Mouse (Mus musculus): ENCODE results near the gene Gm14403. TPM values are rescaled to one million over a fixed set of nuclear protein-coding genes. Genes with fewer than 3 reads are reported as not detected.
"Not testable (repeated sequence)": the region's sequence is repeated elsewhere in the genome, so short reads cannot be mapped to it uniquely, and the experiment has no call there.

Gm14403 gene
- polyA plus RNA-seq, 1 experiment, result 1.1 TPM

GRCm38 (mm10) chr2:177520035-177520434 lies 22.0 kb downstream of the Gm14403 start:
- no peak overlapping the region for H3K4me3 ChIP-seq (replicated peaks; ENCODE audit: extremely low read depth, low read depth, low read length)
- 74% methylated on average over 8 of the region's 8 CpGs for WGBS
- no peak for TF ChIP-seq CTCF (IDR thresholded peaks at IDR 0.05; ENCODE audit: insufficient read depth, low read length)
- TF ChIP-seq POLR2A (IDR thresholded peaks at IDR 0.05; ENCODE audit: borderline replicate concordance, extremely low read depth, low read depth, low read length), result no peak
- no peak for DNase-seq
- no peaks in the 10 kb centered on the region for H3K4me1 ChIP-seq (ENCODE audit: control insufficient read depth, insufficient read depth, low read length)

- no peak for DNase-seq
- Histone ChIP-seq H3K4me3 (replicated peaks; ENCODE audit: extremely low read depth, low read depth, low read length) (no peak overlapping the region), H3K4me1 (ENCODE audit: control insufficient read depth, insufficient read depth, low read length) (no peaks in the 10 kb centered on the region)
- WGBS, result 87% methylated on average over 20 of the region's 20 CpGs
- TF ChIP-seq POLR2A (IDR thresholded peaks at IDR 0.05; ENCODE audit: borderline replicate concordance, extremely low read depth, low read depth, low read length) (no peak), CTCF (IDR thresholded peaks at IDR 0.05; ENCODE audit: insufficient read depth, low read length) (no peak)
These were observed 25.0 kb downstream of the Gm14403 start for GRCm38 (mm10) chr2:177523061-177523460.

DNA sequence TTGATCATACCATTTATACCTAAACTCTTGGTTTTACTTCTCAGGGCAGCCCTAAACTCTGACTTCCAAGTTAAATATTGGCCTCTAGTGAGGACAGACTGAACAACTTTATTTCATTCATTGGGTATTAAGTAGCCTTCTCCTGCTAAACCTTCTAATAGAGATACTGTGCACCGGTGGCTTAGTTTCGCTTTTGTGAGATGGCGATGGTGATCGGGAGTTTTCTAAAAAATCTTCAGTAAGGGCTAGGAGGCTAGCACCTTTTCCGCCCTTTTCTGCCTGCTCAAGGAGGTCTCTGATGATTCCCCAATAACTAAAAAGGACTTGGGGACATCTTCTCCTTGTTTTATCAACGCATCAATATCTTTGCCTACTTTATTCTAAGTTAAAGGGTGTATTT lies 25.7 kb downstream of the Gm14403 start:
- not testable (repeated sequence) for DNase-seq; H3K4me1 ChIP-seq (ENCODE audit: control insufficient read depth, insufficient read depth, low read length)

DNA sequence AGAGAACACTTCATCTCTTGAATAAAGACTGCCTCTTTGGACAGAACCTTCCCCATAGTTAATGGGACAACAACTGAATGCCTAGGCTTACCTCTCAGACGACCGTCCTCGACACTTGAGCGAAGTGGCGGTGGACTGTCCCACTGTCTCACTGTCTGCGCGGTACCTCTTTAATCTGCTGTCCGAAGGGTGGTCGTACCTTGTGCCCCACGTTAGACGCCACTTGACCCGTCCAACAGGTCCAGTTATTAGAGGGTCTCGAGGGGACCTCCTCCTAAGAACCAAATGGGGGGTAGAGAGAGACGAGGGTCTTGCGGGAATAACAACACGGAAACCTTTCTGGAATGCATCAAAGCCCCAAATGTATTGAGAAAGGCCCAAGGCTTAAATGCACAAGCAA lies 26.2 kb downstream of the Gm14403 start:
- H3K4me3 ChIP-seq (replicated peaks; ENCODE audit: extremely low read depth, low read depth, low read length); DNase-seq; H3K4me1 ChIP-seq (ENCODE audit: control insufficient read depth, insufficient read depth, low read length): not testable (repeated sequence)
- WGBS, result 92% methylated on average over 16 of the region's 16 CpGs

More for the DNA sequence above, 25.7 kb downstream of the Gm14403 start:
- H3K4me3 ChIP-seq (replicated peaks; ENCODE audit: extremely low read depth, low read depth, low read length), result not testable (repeated sequence)
- 88% methylated on average over 6 of the region's 6 CpGs for WGBS

- TF ChIP-seq CTCF (IDR thresholded peaks at IDR 0.05; ENCODE audit: insufficient read depth, low read length) (no peak), POLR2A (IDR thresholded peaks at IDR 0.05; ENCODE audit: borderline replicate concordance, extremely low read depth, low read depth, low read length) (no peak)
- Histone ChIP-seq H3K4me1 (ENCODE audit: control insufficient read depth, insufficient read depth, low read length) (no peaks in the 10 kb centered on the region), H3K4me3 (replicated peaks; ENCODE audit: extremely low read depth, low read depth, low read length) (no peak overlapping the region)
- no peak for DNase-seq
- 73% methylated on average over 9 of the region's 9 CpGs for WGBS
These were observed 37.9 kb downstream of the Gm14403 start for GRCm38 (mm10) chr2:177535876-177536275.

- WGBS, result 74% methylated on average over 2 of the region's 2 CpGs
- DNase-seq; H3K4me1 ChIP-seq (ENCODE audit: control insufficient read depth, insufficient read depth, low read length); H3K4me3 ChIP-seq (replicated peaks; ENCODE audit: extremely low read depth, low read depth, low read length): not testable (repeated sequence)
These were observed 39.1 kb downstream of the Gm14403 start for GRCm38 (mm10) chr2:177537141-177537540.

DNA sequence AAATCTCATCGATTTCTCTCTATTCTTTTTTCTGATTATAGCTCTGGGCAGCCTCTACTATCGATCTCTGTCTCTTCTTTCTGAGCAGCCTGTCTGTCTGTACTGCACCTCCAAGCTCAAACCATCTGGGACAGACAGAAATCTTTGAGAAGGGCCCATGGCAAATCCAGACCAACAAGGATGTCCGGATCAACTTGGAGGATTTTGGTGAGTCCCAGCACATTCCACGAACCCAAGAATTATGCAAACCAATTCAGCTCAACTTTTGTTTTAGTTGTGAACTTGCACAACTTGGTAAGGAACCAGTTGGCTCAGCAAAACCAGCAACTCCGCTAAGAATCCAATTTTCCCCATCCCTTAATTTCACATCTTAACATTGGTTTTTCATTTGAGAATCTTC lies 39.7 kb downstream of the Gm14403 start:
- H3K4me3 ChIP-seq (replicated peaks; ENCODE audit: extremely low read depth, low read depth, low read length); H3K4me1 ChIP-seq (ENCODE audit: control insufficient read depth, insufficient read depth, low read length); DNase-seq: not testable (repeated sequence)
- 78% methylated on average over 5 of the region's 5 CpGs for WGBS

GRCm38 (mm10) chr2:177555261-177555660 lies 57.2 kb downstream of the Gm14403 start:
- H3K4me3 ChIP-seq (replicated peaks; ENCODE audit: extremely low read depth, low read depth, low read length); H3K4me1 ChIP-seq (ENCODE audit: control insufficient read depth, insufficient read depth, low read length); DNase-seq: not testable (repeated sequence)
- 88% methylated on average over 1 of the region's 1 CpGs for WGBS

Other genes with a start within 250 kb of the Gm14403 start
- gene Gm14409, start 231.2 kb upstream of the Gm14403 start, polyA plus RNA-seq (2012; rRNA removed), result not detected in 2 replicates
- gene Gm14412, start 173.9 kb upstream of the Gm14403 start, polyA plus RNA-seq (2012; rRNA removed), result 0.09 TPM in 2 replicates
- gene Gm14418, start 99.9 kb upstream of the Gm14403 start, polyA plus RNA-seq (2012; rRNA removed), result 0.94 and 1.1 TPM in 2 replicates
- gene Zfp970, start 33.5 kb upstream of the Gm14403 start, polyA plus RNA-seq (2012; rRNA removed), result 5.1 and 5.2 TPM in 2 replicates
- not detected in 2 replicates for gene Gm14406, start 80.0 kb downstream of the Gm14403 start, polyA plus RNA-seq (2012; rRNA removed)